Mouse (Mus musculus): Measurements from ENCODE around the gene Pik3c2g. TPM values are rescaled to one million over a fixed set of nuclear protein-coding genes. Genes with fewer than 3 reads are reported as not detected.

Gene Pik3c2g
- polyA plus RNA-seq, 1 experiment, result not detected

- no peak for DNase-seq
- Histone ChIP-seq H3K27me3 (ENCODE audit: control insufficient read depth, insufficient read depth, low read length) (no peaks in the 10 kb centered on the region), H3K4me1 (replicated peaks; ENCODE audit: control insufficient read depth, insufficient read depth, low read length) (no peaks in the 10 kb centered on the region), H3K36me3 (ENCODE audit: control insufficient read depth, insufficient read depth, low read length) (no peaks in the 10 kb centered on the region), H3K4me3 (ENCODE audit: control insufficient read depth, insufficient read depth, low read length) (no peak overlapping the region), H3K27ac (ENCODE audit: control insufficient read depth, insufficient read depth, low read length) (no peak overlapping the region)
- no peak for TF ChIP-seq CTCF (IDR thresholded peaks at IDR 0.05; ENCODE audit: borderline replicate concordance, control insufficient read depth, extremely low read depth, insufficient read depth, low read length, poor library complexity)
- TF ChIP-seq POLR2A (IDR thresholded peaks at IDR 0.05; ENCODE audit: control insufficient read depth, extremely low read depth, insufficient read depth, low read length, poor library complexity), result no peak
- WGBS, result 94% methylated on average over 3 of the region's 3 CpGs
These were observed 177.4 kb downstream of the Pik3c2g start for GRCm38 (mm10) chr6:139764398-139764797.

GRCm38 (mm10) chr6:139769744-139770473 is 182.9 kb downstream of the Pik3c2g start:
- Histone ChIP-seq H3K4me1 (replicated peaks; ENCODE audit: control insufficient read depth, insufficient read depth, low read length) (no peaks in the 10 kb centered on the region), H3K4me3 (ENCODE audit: control insufficient read depth, insufficient read depth, low read length) (no peak overlapping the region), H3K27me3 (ENCODE audit: control insufficient read depth, insufficient read depth, low read length) (no peaks in the 10 kb centered on the region; the same call in 1 of the 2 replicates), H3K27ac (ENCODE audit: control insufficient read depth, insufficient read depth, low read length) (no peak overlapping the region), H3K36me3 (ENCODE audit: control insufficient read depth, insufficient read depth, low read length) (no peaks in the 10 kb centered on the region)
- 93% methylated on average over 7 of the region's 7 CpGs for WGBS
- TF ChIP-seq POLR2A (IDR thresholded peaks at IDR 0.05; ENCODE audit: control insufficient read depth, extremely low read depth, insufficient read depth, low read length, poor library complexity) (no peak), CTCF (IDR thresholded peaks at IDR 0.05; ENCODE audit: borderline replicate concordance, control insufficient read depth, extremely low read depth, insufficient read depth, low read length, poor library complexity) (no peak)
- no peak for DNase-seq

DNA sequence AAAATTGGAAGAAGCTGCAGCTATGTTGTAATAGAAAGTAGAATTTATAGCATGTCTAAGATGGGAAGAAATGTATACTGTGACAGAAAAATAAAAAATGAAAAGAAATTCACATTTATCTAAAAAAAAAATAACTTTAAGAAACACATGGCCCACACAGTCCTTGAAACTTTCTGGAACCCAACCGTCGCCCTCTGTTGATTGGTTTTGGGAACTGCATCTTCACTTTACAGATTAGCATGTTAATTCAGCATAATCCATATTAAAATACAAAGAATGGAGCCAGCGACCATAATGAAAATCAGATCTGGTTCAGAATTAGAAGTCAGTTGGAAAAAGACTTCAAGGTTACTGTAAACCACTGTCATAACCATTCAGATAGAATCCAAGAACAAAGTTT is 183.5 kb downstream of the Pik3c2g start:
- TF ChIP-seq POLR2A (IDR thresholded peaks at IDR 0.05; ENCODE audit: control insufficient read depth, extremely low read depth, insufficient read depth, low read length, poor library complexity) (no peak), CTCF (IDR thresholded peaks at IDR 0.05; ENCODE audit: borderline replicate concordance, control insufficient read depth, extremely low read depth, insufficient read depth, low read length, poor library complexity) (no peak)
- Histone ChIP-seq H3K4me3 (ENCODE audit: control insufficient read depth, insufficient read depth, low read length) (no peak overlapping the region), H3K36me3 (ENCODE audit: control insufficient read depth, insufficient read depth, low read length) (no peaks in the 10 kb centered on the region), H3K27me3 (ENCODE audit: control insufficient read depth, insufficient read depth, low read length) (no peaks in the 10 kb centered on the region; the same call in 1 of the 2 replicates), H3K27ac (ENCODE audit: control insufficient read depth, insufficient read depth, low read length) (no peak overlapping the region), H3K4me1 (replicated peaks; ENCODE audit: control insufficient read depth, insufficient read depth, low read length) (no peaks in the 10 kb centered on the region)
- 58% methylated on average over 3 of the region's 3 CpGs for WGBS
- no peak for DNase-seq

- 72% methylated on average over 11 of the region's 11 CpGs for WGBS
- H3K27me3 ChIP-seq (ENCODE audit: control insufficient read depth, insufficient read depth, low read length), result no peaks in the 10 kb centered on the region; the same call in 1 of the 2 replicates
- H3K4me3 ChIP-seq (ENCODE audit: control insufficient read depth, insufficient read depth, low read length), result no peak overlapping the region
- no peak for DNase-seq
- H3K27ac ChIP-seq (ENCODE audit: control insufficient read depth, insufficient read depth, low read length), result no peak overlapping the region
- H3K36me3 ChIP-seq (ENCODE audit: control insufficient read depth, insufficient read depth, low read length), result no peaks in the 10 kb centered on the region
- no peaks in the 10 kb centered on the region for H3K4me1 ChIP-seq (replicated peaks; ENCODE audit: control insufficient read depth, insufficient read depth, low read length)
- no peak for TF ChIP-seq POLR2A (IDR thresholded peaks at IDR 0.05; ENCODE audit: control insufficient read depth, extremely low read depth, insufficient read depth, low read length, poor library complexity)
- no peak for TF ChIP-seq CTCF (IDR thresholded peaks at IDR 0.05; ENCODE audit: borderline replicate concordance, control insufficient read depth, extremely low read depth, insufficient read depth, low read length, poor library complexity)
These were observed 190.7 kb downstream of the Pik3c2g start for GRCm38 (mm10) chr6:139777576-139778282.

DNA sequence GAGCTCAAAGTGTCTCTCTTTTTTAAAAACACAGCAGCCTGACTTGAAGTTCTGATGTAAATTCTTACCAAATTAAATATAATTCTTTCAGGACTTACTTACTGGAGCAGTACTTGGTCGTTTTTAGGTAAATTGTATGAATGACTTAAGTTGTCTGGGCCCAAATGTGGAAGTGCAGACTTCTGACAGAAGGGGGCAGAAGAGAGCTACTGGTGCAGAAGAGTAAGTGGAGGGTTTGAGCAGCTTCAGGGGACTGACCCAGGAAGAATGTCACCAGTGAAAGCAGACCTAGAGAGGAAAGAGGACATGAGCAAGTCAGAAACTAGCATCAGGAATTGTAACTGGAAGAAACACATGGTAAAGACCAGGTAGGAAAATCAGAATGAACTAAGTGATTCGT is 193.0 kb downstream of the Pik3c2g start:
- H3K4me3 ChIP-seq (ENCODE audit: control insufficient read depth, insufficient read depth, low read length), result no peak overlapping the region
- 67% methylated on average over 2 of the region's 2 CpGs for WGBS
- DNase-seq, result no peak
- no peak overlapping the region for H3K27ac ChIP-seq (ENCODE audit: control insufficient read depth, insufficient read depth, low read length)
- no peaks in the 10 kb centered on the region for H3K4me1 ChIP-seq (replicated peaks; ENCODE audit: control insufficient read depth, insufficient read depth, low read length)
- no peaks in the 10 kb centered on the region for H3K36me3 ChIP-seq (ENCODE audit: control insufficient read depth, insufficient read depth, low read length)
- H3K27me3 ChIP-seq (ENCODE audit: control insufficient read depth, insufficient read depth, low read length), result no peaks in the 10 kb centered on the region; the same call in 1 of the 2 replicates
- no peak for TF ChIP-seq POLR2A (IDR thresholded peaks at IDR 0.05; ENCODE audit: control insufficient read depth, extremely low read depth, insufficient read depth, low read length, poor library complexity)
- no peak for TF ChIP-seq CTCF (IDR thresholded peaks at IDR 0.05; ENCODE audit: borderline replicate concordance, control insufficient read depth, extremely low read depth, insufficient read depth, low read length, poor library complexity)

DNA sequence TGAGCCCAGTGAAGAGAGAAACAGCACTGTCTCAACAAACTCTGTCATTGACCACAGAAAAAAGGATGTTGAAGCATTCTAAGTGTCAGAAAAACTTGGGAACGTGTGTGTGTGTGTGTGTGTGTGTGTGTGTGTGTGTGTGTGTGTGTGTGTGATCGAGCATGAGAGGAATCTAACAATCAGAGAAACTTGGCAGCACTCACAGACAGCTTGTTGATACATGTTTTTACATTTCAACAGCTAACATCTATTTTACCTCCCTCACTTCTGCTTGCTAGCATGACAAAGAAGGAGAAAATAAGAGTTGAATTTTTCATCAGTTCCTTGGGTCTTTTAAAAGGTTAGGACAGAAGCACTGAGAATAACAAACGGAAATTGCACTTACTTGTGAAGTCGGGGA is 202.5 kb downstream of the Pik3c2g start:
- no peaks in the 10 kb centered on the region for H3K27me3 ChIP-seq (ENCODE audit: control insufficient read depth, insufficient read depth, low read length)
- H3K36me3 ChIP-seq (ENCODE audit: control insufficient read depth, insufficient read depth, low read length), result no peaks in the 10 kb centered on the region
- TF ChIP-seq CTCF (IDR thresholded peaks at IDR 0.05; ENCODE audit: borderline replicate concordance, control insufficient read depth, extremely low read depth, insufficient read depth, low read length, poor library complexity), result no peak
- TF ChIP-seq POLR2A (IDR thresholded peaks at IDR 0.05; ENCODE audit: control insufficient read depth, extremely low read depth, insufficient read depth, low read length, poor library complexity), result no peak
- no peak overlapping the region for H3K4me3 ChIP-seq (ENCODE audit: control insufficient read depth, insufficient read depth, low read length)
- no peak overlapping the region for H3K27ac ChIP-seq (ENCODE audit: control insufficient read depth, insufficient read depth, low read length)
- 74% methylated on average over 4 of the region's 4 CpGs for WGBS
- no peaks in the 10 kb centered on the region for H3K4me1 ChIP-seq (replicated peaks; ENCODE audit: control insufficient read depth, insufficient read depth, low read length)
- no peak for DNase-seq

All from thymus, adult 2 months (tissue).